8 mouse cellular contexts compared by ENCODE assay signal in the genomic region with DNA sequence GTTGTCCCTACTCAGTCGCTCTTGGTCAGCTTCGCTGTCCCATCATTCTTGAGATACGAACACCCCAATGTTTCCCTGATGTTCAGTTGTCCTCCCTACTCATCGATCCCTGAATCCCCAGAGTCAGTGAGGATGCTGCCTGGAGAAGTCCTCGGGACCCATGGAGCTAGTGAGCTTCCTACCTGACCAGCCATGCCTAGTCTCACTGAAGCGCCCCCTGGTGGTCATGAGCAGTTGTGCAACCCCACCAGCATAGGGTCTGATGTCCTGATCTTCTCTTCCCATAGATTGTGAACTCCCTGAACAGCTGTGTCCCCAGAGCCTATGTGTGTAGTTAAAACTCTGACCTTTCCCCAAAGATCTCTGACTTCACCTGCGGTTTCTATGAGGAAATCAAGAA. TPM values are rescaled to one million over a fixed set of nuclear protein-coding genes. Genes with fewer than 3 reads are reported as not detected.
DNase-seq lines count a peak whose midpoint lies in the region; ATAC-seq and TF ChIP-seq lines count a peak whose summit lies in the region.

No protein-coding gene starts in this region.

- H3K4me3 ChIP-seq in forebrain, embryonic 10.5 days, result no peak overlapping the region
- no peak overlapping the region for H3K4me3 ChIP-seq in forebrain, embryonic 13.5 days
- no peak overlapping the region for H3K4me3 ChIP-seq in midbrain, postnatal 0 days (ENCODE audit: low read depth, low read length)
- H3K4me3 ChIP-seq in midbrain, embryonic 16.5 days (ENCODE audit: low read depth, low read length), result no peak overlapping the region
- no peak overlapping the region for H3K4me3 ChIP-seq in limb, embryonic 11.5 days (ENCODE audit: low read depth, low read length)

- DNase-seq in forebrain, embryonic 10.5 days (ENCODE audit: extremely low spot score, low spot score), result peak; percentile 25
- DNase-seq in midbrain, postnatal 0 days (ENCODE audit: low spot score), result no peak
- peak; percentile 67 to 73 for DNase-seq in cerebellum, adult 18-20 months
- peak; percentile 60 for DNase-seq in limb, embryonic 11.5 days (ENCODE audit: low spot score)
- peak; percentile 17 for DNase-seq in thymus, postnatal 25 days
- DNase-seq in layer of hippocampus, postnatal 10 days (ENCODE audit: low spot score in 2 of 2), result no peak

- no peak for ATAC-seq in forebrain, embryonic 13.5 days
- ATAC-seq in midbrain, postnatal 0 days (ENCODE audit: low FRiP score), result no peak
- ATAC-seq in midbrain, embryonic 16.5 days, result no peak
- no peak for ATAC-seq in limb, embryonic 11.5 days (ENCODE audit: insufficient number of reproducible peaks, low FRiP score, low TSS enrichment, low read depth)

- no peak overlapping the region for H3K27ac ChIP-seq in forebrain, embryonic 10.5 days
- H3K27ac ChIP-seq in forebrain, embryonic 13.5 days, result no peak overlapping the region
- no peak overlapping the region for H3K27ac ChIP-seq in midbrain, postnatal 0 days (ENCODE audit: low read depth, low read length)
- no peak overlapping the region for H3K27ac ChIP-seq in midbrain, embryonic 16.5 days (ENCODE audit: low read length)
- H3K27ac ChIP-seq in limb, embryonic 11.5 days (replicated peaks; ENCODE audit: low read depth, low read length), result no peak overlapping the region

- peaks cover 4% of the 10 kb centered on the region; the same call in 1 of the 2 replicates for H3K4me1 ChIP-seq in forebrain, embryonic 10.5 days
- H3K4me1 ChIP-seq in forebrain, embryonic 13.5 days, result no peaks in the 10 kb centered on the region
- H3K4me1 ChIP-seq in midbrain, postnatal 0 days (ENCODE audit: insufficient read depth, low read length), result no peaks in the 10 kb centered on the region
- no peaks in the 10 kb centered on the region for H3K4me1 ChIP-seq in midbrain, embryonic 16.5 days (ENCODE audit: control insufficient read depth, insufficient read depth, low read length)
- peaks cover 4% of the 10 kb centered on the region; the same call in 1 of the 2 replicates for H3K4me1 ChIP-seq in limb, embryonic 11.5 days (ENCODE audit: control insufficient read depth, insufficient read depth, low read length)

- H3K36me3 ChIP-seq in forebrain, embryonic 10.5 days (replicated peaks), result no peaks in the 10 kb centered on the region
- no peaks in the 10 kb centered on the region for H3K36me3 ChIP-seq in forebrain, embryonic 13.5 days (ENCODE audit: poor library complexity, severe bottlenecking)
- no peaks in the 10 kb centered on the region for H3K36me3 ChIP-seq in midbrain, postnatal 0 days (ENCODE audit: insufficient read depth, low read length)
- no peaks in the 10 kb centered on the region for H3K36me3 ChIP-seq in midbrain, embryonic 16.5 days (ENCODE audit: control insufficient read depth, insufficient read depth, low read length)
- H3K36me3 ChIP-seq in limb, embryonic 11.5 days (ENCODE audit: control insufficient read depth, insufficient read depth, low read length), result no peaks in the 10 kb centered on the region

- no peak overlapping the region for H3K4me2 ChIP-seq in forebrain, embryonic 13.5 days
- no peak overlapping the region for H3K4me2 ChIP-seq in midbrain, postnatal 0 days (ENCODE audit: low read depth, low read length, poor library complexity, severe bottlenecking)
- H3K4me2 ChIP-seq in midbrain, embryonic 16.5 days (ENCODE audit: low read length), result no peak overlapping the region
- no peak overlapping the region for H3K4me2 ChIP-seq in limb, embryonic 11.5 days (ENCODE audit: low read depth, severe bottlenecking)

- no peaks in the 10 kb centered on the region; the same call in 1 of the 2 replicates for H3K27me3 ChIP-seq in forebrain, embryonic 10.5 days (ENCODE audit: poor library complexity, severe bottlenecking)
- H3K27me3 ChIP-seq in forebrain, embryonic 13.5 days, result no peaks in the 10 kb centered on the region
- H3K27me3 ChIP-seq in midbrain, postnatal 0 days (ENCODE audit: insufficient read depth, low read length), result no peaks in the 10 kb centered on the region
- H3K27me3 ChIP-seq in midbrain, embryonic 16.5 days (ENCODE audit: control insufficient read depth, insufficient read depth, low read depth, low read length), result no peaks in the 10 kb centered on the region
- H3K27me3 ChIP-seq in limb, embryonic 11.5 days (ENCODE audit: control insufficient read depth, insufficient read depth, low read length), result no peaks in the 10 kb centered on the region

- TF ChIP-seq CTCF in midbrain, postnatal 0 days (IDR thresholded peaks at IDR 0.05), result peak; percentile 60

- H3K9ac ChIP-seq in forebrain, embryonic 13.5 days, result no peak overlapping the region
- no peak overlapping the region for H3K9ac ChIP-seq in midbrain, postnatal 0 days (replicated peaks; ENCODE audit: low read length, poor library complexity, severe bottlenecking)
- H3K9ac ChIP-seq in midbrain, embryonic 16.5 days (ENCODE audit: low read depth, low read length), result no peak overlapping the region
- H3K9ac ChIP-seq in limb, embryonic 11.5 days (ENCODE audit: low read length), result no peak overlapping the region

- H3K9me3 ChIP-seq in forebrain, embryonic 10.5 days, result no peaks in the 10 kb centered on the region
- no peaks in the 10 kb centered on the region for H3K9me3 ChIP-seq in forebrain, embryonic 13.5 days (replicated peaks)
- no peaks in the 10 kb centered on the region for H3K9me3 ChIP-seq in midbrain, postnatal 0 days (ENCODE audit: low read length)
- no peaks in the 10 kb centered on the region for H3K9me3 ChIP-seq in midbrain, embryonic 16.5 days (replicated peaks; ENCODE audit: control insufficient read depth, low read length, poor library complexity, severe bottlenecking)
- H3K9me3 ChIP-seq in limb, embryonic 11.5 days (ENCODE audit: control insufficient read depth, low read length), result no peaks in the 10 kb centered on the region

- 65% methylated on average over 7 of the region's 7 CpGs for WGBS in forebrain, embryonic 10.5 days
- WGBS in forebrain, embryonic 13.5 days, result 60% methylated on average over 7 of the region's 7 CpGs
- WGBS in midbrain, postnatal 0 days, result 70% methylated on average over 7 of the region's 7 CpGs
- 62% methylated on average over 7 of the region's 7 CpGs for WGBS in midbrain, embryonic 16.5 days
- WGBS in limb, embryonic 11.5 days, result 65% methylated on average over 7 of the region's 7 CpGs

RNA-seq across cellular contexts. Expression of a gene that starts 47.9 kb away (rescaled TPM):
- 1.5 and 2.1 TPM in 2 replicates for polyA plus RNA-seq in forebrain, embryonic 10.5 days (2016; fragmentation: Nextera tagmentation; extraction: Ambion mirVana)
- 1.2 and 1.3 TPM in 2 replicates for polyA plus RNA-seq in forebrain, embryonic 13.5 days (2015; fragmentation: Nextera tagmentation; extraction: Ambion mirVana)
- 4.9 and 5.3 TPM in 2 replicates for total RNA-seq in midbrain, postnatal 0 days (2014; rRNA removed)
- 3.8 and 4.9 TPM in 2 replicates for polyA plus RNA-seq in midbrain, postnatal 0 days (2015; fragmentation: Nextera tagmentation; extraction: Ambion mirVana)
- 4.1 and 4.3 TPM in 2 replicates for polyA plus RNA-seq in midbrain, embryonic 16.5 days (2015; fragmentation: Nextera tagmentation; extraction: Ambion mirVana)
- 1.6 and 1.7 TPM in 2 replicates for polyA plus RNA-seq in limb, embryonic 11.5 days (2014; fragmentation: Nextera tagmentation; extraction: Ambion mirVana)
- 1 to 10 TPM; 1.4 to 1.6 TPM for total RNA-seq in layer of hippocampus, postnatal 10 days (2021)

Comparison
In these comparisons a context has a peak if more than half of its experiments do, and no peak if none do; other contexts are left out.
1. DNase-seq: peak in forebrain, embryonic 10.5 days (single experiment), cerebellum, adult 18-20 months (2 of 2), limb, embryonic 11.5 days (single experiment) and thymus, postnatal 25 days (single experiment); none in midbrain, postnatal 0 days (single experiment) and layer of hippocampus, postnatal 10 days (0 of 2).